Mouse (Mus musculus) left cerebral cortex, postnatal 25 days (tissue): ENCODE data around the gene Gimap5. TPM values are rescaled to one million over a fixed set of nuclear protein-coding genes. Genes with fewer than 3 reads are reported as not detected.

Experiments
- DNase-seq, 2 experiments: peaks; one replicate each; pipeline ENCODE4 v3.0.0; 2022; ENCODE audit warnings: low spot score in 2 of 2, mixed read lengths in 1 of 2
- intact Hi-C: fragments of 180-260 bp; cut with DNase I; formaldehyde crosslinking; loops from one replicate; pipeline ENCODE4 v1.15.1; 2025
- total RNA-seq, 2 experiments: library from RNA; stranded (reverse); gene quantifications; 2 replicates each; pipeline ENCODE4 v1.2.3; 2021

Gene Gimap5
- total RNA-seq, 2 experiments from 2014 or later = 1.1 to 2.0 TPM

DNA sequence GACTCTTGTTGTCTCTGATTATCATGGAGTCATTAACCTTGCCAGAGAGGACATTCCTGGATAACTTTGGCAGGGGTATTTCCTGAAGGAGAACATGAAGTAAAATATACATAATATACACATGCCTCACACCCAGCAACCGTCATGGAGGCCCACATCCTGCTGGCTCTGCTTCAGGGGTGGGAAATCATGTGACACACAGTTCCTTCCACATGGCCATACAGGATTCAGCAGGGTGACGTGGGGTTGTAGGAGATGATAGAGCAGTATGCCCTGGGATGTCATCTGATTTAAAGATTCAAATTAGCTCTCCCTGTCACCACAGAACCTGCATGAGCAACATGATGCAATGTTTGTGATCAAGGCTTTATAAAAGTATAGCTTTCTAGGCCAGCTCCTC is 41.9 kb downstream of the Gimap5 start:
- intact Hi-C loops = loop anchor here (10.0 kb wide), 1 partner anchor 613 kb away; no protein-coding TSS in a partner anchor
- DNase-seq = no peak

DNA sequence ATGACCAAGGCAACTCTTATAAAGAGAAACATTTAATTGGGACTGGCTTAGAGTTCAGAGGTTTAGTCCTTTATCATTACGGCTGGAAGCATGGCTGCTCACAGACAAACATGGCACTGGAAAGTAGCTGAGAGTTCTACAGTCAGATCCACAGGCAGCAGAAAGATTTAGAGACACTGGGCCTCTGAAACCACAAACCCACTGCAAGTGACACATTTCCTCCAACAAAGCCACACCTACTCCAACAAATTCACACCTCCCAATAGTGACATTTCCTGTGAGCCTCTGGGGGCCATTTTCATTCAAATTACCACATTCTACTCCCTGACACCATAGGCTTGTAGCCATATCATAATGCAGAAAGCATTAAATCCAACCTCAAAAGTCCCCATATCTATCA is 55.9 kb downstream of the Gimap5 start:
- intact Hi-C loops = no loop called here
- DNase-seq = no peak

DNA sequence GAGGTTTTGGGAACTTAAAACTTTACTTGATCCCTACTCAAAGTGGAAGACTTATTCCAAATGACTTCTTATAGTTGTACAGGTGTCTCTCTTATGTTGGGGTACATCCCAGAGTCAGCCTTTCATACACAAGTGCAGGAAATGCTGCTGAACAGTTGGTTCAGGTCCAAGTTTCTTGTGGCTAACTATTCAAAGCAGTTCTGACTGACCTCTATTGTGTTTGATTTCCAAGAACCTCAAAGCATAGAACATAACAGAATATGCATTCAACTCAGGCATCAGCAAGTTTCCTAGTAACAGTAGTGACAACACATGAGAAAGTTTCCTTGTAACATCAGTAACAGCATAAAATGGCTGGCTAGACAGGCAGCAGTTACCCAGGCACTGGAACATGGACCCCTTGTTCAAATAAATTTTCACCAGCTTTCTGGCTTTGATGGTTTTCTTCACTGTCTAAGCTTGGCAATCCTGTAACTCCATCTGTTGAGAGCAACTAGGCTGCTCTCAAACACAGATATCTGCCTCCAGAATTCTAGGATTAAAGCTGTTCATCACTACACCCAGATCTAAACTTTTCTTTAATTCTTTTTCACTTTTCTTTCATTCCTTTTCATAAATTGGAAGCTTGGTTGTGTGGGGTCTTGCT is 57.5 kb downstream of the Gimap5 start:
- no peak for DNase-seq
- intact Hi-C loops = no loop called here

Other genes starting within 250 kb of the Gimap5 start
- gene Atp6v0e2, start 208.6 kb upstream of the Gimap5 start, total RNA-seq = 100 to 1,000 TPM; 458 to 480 TPM
- gene Lrrc61, start 191.4 kb upstream of the Gimap5 start, total RNA-seq = 10 to 100 TPM; 31.3 to 33.3 TPM
- gene Rarres2, start 173.4 kb upstream of the Gimap5 start, total RNA-seq = 10 to 100 TPM; 15.7 to 16.6 TPM
- not detected for gene Gm45021, start 156.6 kb upstream of the Gimap5 start, total RNA-seq
- gene Repin1, start 152.3 kb upstream of the Gimap5 start, total RNA-seq = 10 to 100 TPM; 46.6 to 53.2 TPM
- not detected for gene Gm44965, start 152.3 kb upstream of the Gimap5 start, total RNA-seq
- gene Zfp775, start 144.1 kb upstream of the Gimap5 start, total RNA-seq = 1 to 10 TPM; 5.0 to 7.2 TPM
- gene AI854703, start 119.4 kb upstream of the Gimap5 start, total RNA-seq = 10 to 100 TPM; 15.0 to 17.2 TPM
- gene Gimap8, start 99.0 kb upstream of the Gimap5 start, total RNA-seq = 1 to 10 TPM in 1 of 2 experiments, under 1 TPM in 1; 0.46 to 1.2 TPM
- gene Gimap9, start 70.1 kb upstream of the Gimap5 start, total RNA-seq = under 1 TPM in 1 of 2 experiments, not detected in 1; 0.69 TPM
- under 1 TPM; 0.32 to 0.46 TPM for gene Gimap4, start 61.6 kb upstream of the Gimap5 start, total RNA-seq
- 1 to 10 TPM; 5.6 to 6.0 TPM for gene Gimap6, start 38.0 kb upstream of the Gimap5 start, total RNA-seq
- 1 to 10 TPM; 1.7 to 2.3 TPM for gene Gm28053, start 27.6 kb upstream of the Gimap5 start, total RNA-seq
- gene Gimap7, start 27.6 kb upstream of the Gimap5 start, total RNA-seq = not detected
- 1 to 10 TPM; 2.0 to 2.8 TPM for gene Gimap1, start 7.1 kb upstream of the Gimap5 start, total RNA-seq
- gene Gimap3, start 24.7 kb downstream of the Gimap5 start, total RNA-seq = not detected
- 10 to 100 TPM; 30.2 to 34.9 TPM for gene Tmem176a, start 94.7 kb downstream of the Gimap5 start, total RNA-seq
- gene Tmem176b, start 95.3 kb downstream of the Gimap5 start, total RNA-seq = 10 to 100 TPM; 53.7 to 57.9 TPM
- gene Aoc1, start 126.7 kb downstream of the Gimap5 start, total RNA-seq = not detected
- not detected for gene 1600015I10Rik, start 183.7 kb downstream of the Gimap5 start, total RNA-seq
- not detected for gene Doxl2, start 228.8 kb downstream of the Gimap5 start, total RNA-seq
- gene Svs1, start 240.7 kb downstream of the Gimap5 start, total RNA-seq = not detected